Mouse (Mus musculus) heart, adult 2 months (tissue): ENCODE measurements at regions not wholly inside any gene's neighbourhood (a gene's known extent, or its start where the extent isn't known, plus 50 kb on each side); places are given as distances from the start of the nearest gene placed in this dataset.
"Not testable (repeated sequence)": the region's sequence is repeated elsewhere in the genome, so short reads cannot be mapped to it uniquely, and the experiment has no call there.

Source experiments
- DNase-seq, 2 experiments: peaks; one replicate each; pipeline ENCODE4 v3.0.0; 2021
- H3K27ac ChIP-seq: fragments of 200-600 bp; 2 replicates; pipeline ENCODE4 v1.8.1; 2022
- H3K27me3 ChIP-seq: fragments of 200-500 bp; 2 replicates; pipeline ENCODE4 v1.6.1; 2012; ENCODE audit warnings: mild to moderate bottlenecking, low read length, inconsistent platforms, mixed read lengths; ENCODE audit not compliant: control insufficient read depth, insufficient read depth
- H3K36me3 ChIP-seq: fragments of 200-500 bp; 2 replicates; pipeline ENCODE4 v1.6.1; 2012; ENCODE audit warnings: low read length, inconsistent platforms; ENCODE audit not compliant: control insufficient read depth, insufficient read depth
- H3K4me1 ChIP-seq: fragments of 200-500 bp; 2 replicates; pipeline ENCODE4 v1.6.1; 2011; ENCODE audit warnings: low read length; ENCODE audit not compliant: control insufficient read depth, insufficient read depth
- H3K4me3 ChIP-seq: fragments of 200-600 bp; 2 replicates; pipeline ENCODE4 v1.8.1; 2022
- H3K79me2 ChIP-seq: fragments of 200-500 bp; replicated peaks from 2 replicates; pipeline ENCODE4 v1.6.1; 2012; ENCODE audit warnings: mild to moderate bottlenecking, inconsistent platforms, low read length, moderate library complexity, mixed read lengths; ENCODE audit not compliant: control insufficient read depth, insufficient read depth
- H3K9ac ChIP-seq: fragments of 200-500 bp; 2 replicates; pipeline ENCODE4 v1.6.1; 2012; ENCODE audit warnings: low read depth, mild to moderate bottlenecking, control low read depth, inconsistent platforms, low read length, mixed read lengths
- CTCF ChIP-seq: fragments of 200-600 bp; IDR thresholded peaks from 2 replicates; pipeline ENCODE4 v1.8.1; 2022; ENCODE audit warnings: antibody characterized with exemption, mild to moderate bottlenecking, moderate library complexity
- WGBS: fragments of 180-500 bp; shearing (Covaris S2); methylation state at CpG from one replicate; pipeline ENCODE4 v1.1.7; 2018; 5-methylcytosine and 5-hydroxymethylcytosine counted together
- intact Hi-C: fragments of 180-260 bp; cut with DNase I; formaldehyde crosslinking; loops from one replicate; pipeline ENCODE4 v1.15.1; 2025

DNA sequence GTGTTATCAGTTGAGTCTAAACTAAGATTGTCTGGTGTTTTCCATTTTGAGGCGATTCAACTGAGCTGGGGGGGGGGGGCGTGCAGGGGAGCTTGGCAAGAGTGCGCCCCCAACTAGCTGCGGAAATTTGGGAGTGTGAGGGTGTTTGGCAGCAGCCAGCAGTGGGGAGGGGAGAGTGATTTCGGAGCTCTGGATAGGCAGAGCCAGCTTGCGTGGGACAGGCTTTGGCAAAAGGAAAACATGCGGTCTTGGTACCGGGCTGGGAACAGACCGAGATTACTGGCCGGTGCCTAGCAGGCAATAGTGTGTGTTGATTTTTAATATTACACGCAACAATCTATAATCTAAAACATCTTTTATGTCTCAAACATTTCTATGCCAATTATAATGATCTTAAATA lies 199.4 kb upstream of the Cdk6 start:
- H3K27ac ChIP-seq, intact Hi-C loops, H3K27me3 ChIP-seq, H3K4me1 ChIP-seq, H3K36me3 ChIP-seq, H3K79me2 ChIP-seq, DNase-seq, H3K9ac ChIP-seq, H3K4me3 ChIP-seq: not testable (repeated sequence)
- 80% methylated on average over 11 of the region's 11 CpGs for WGBS

DNA sequence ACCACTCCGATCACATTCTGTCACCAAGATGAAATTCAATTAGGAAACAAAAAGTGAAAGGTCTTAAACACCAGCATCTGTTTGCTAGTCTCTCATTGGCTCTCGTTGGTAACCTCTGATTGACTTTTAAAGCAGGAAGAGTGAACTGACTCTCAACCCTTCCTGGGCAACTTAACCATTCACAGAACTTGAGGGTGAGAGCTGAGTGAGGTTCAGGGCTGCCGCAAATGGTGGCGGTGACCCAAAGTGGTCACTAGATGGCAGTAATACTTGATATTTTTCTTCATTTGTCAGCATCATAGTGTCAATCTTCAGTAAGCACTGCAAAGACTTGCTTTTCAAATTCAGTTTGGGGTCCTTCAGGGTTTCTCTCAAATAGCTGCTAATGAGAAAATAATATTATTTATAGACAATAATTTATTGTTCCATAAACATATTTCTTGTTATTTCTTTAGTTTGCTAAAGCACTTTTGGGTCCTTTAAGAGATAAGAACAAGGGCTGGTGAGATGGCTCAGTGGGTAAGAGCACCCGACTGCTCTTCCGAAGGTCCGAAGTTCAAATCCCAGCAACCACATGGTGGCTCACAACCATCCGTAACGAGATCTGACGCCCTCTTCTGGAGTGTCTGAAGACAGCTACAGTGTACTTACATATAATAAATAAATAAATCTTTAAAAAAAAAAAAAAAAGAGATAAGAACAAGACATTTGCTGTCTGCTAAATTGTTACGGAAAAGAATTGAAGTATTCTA lies 194.6 kb upstream of the Cdk6 start:
- H3K4me3 ChIP-seq, H3K36me3 ChIP-seq, H3K79me2 ChIP-seq, H3K4me1 ChIP-seq, H3K27me3 ChIP-seq, H3K27ac ChIP-seq, H3K9ac ChIP-seq: not testable (repeated sequence)
- DNase-seq: peak; percentile 18 to 38
- TF ChIP-seq CTCF: peak; percentile 64
- intact Hi-C loops: loop anchor here (2.0 kb wide), 1 partner anchor 370 kb away; no protein-coding TSS in a partner anchor
- 30% methylated on average over 8 of the region's 11 CpGs for WGBS

DNA sequence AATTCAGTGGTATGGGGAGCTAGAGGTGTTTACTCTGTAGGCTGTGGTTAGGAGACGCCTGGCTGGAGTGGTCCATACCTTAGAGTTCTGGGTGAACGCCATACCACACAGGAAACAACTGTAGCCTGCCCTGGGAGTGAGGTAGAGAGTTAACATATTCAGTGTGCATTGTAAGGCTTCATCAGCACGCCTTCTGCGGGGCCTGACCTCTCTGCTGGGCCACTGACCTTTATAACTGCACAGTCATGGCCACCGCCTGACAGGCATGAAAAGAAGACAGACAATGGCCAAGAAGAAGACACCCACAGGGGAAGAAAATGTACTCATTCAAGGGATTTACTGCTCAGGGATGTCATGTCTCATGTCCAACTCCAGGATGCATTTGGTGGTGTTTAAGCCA lies 191.4 kb upstream of the Cdk6 start:
- intact Hi-C loops: loop anchor here (5.0 kb wide), 1 partner anchor 192 kb away; the partner anchor contains the start of gene Cdk6
- not testable (repeated sequence) for H3K9ac ChIP-seq, H3K79me2 ChIP-seq, H3K4me3 ChIP-seq, H3K27ac ChIP-seq, H3K36me3 ChIP-seq, H3K27me3 ChIP-seq, DNase-seq, H3K4me1 ChIP-seq
- WGBS: 84% methylated on average over 5 of the region's 5 CpGs

DNA sequence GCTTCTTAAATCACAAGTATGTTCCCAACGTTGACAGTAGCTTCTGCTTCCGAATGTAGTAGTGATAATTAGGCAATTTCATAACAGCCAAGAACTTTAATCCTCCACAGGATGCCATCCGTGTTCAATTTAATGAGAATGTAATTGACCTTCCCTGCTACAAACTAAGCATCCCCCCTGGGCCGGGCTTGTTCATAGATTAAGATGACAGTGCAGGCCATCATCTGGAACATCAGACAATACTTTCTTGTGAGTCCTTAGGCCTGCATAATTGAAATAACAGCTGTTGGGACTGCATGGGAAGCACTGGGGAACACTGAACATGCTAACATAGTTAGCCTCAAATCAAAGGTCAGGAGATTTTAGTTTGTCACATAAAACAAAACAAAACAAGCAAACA lies 190.5 kb upstream of the Cdk6 start:
- WGBS: 60% methylated on average over 4 of the region's 4 CpGs
- not testable (repeated sequence) for H3K4me3 ChIP-seq, H3K27ac ChIP-seq, H3K9ac ChIP-seq, H3K4me1 ChIP-seq, H3K27me3 ChIP-seq, H3K79me2 ChIP-seq, DNase-seq, H3K36me3 ChIP-seq
- intact Hi-C loops: loop anchor here (5.0 kb wide), 1 partner anchor 192 kb away; the partner anchor contains the start of gene Cdk6

DNA sequence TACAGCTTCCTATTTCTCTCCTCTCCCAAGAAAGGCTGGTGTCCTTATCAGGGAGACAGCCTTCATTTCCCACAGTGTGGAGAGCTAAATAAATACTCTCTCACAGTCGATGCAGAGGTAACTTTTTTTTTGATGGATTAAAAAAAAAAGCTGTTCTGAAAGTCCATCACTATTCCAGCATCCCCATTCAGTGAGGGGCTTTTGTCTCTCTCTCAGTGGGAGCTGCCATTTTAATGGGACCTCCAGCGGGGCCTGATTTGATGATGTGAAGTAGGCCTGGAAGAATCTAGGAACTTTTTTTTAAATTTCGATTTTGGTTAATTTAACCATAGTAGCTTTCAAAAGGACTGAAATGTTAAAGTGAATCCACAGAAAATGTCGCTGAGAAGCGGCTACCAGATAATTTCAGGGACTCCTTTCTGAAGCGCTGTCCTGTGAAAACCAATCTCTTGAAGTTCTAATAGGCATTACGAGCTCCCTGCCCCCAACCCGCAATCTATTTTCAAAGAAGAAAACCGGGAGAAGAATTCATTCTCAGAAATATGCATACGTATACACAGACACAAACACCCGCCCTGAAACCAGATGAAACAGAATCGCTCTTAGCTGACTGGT lies 189.6 kb upstream of the Cdk6 start:
- not testable (repeated sequence) for H3K27me3 ChIP-seq, H3K27ac ChIP-seq, H3K9ac ChIP-seq, H3K4me1 ChIP-seq, DNase-seq, H3K36me3 ChIP-seq, H3K4me3 ChIP-seq, H3K79me2 ChIP-seq
- 37% methylated on average over 12 of the region's 12 CpGs for WGBS
- intact Hi-C loops: loop anchor here (5.0 kb wide), 1 partner anchor 191 kb away; the partner anchor contains the start of gene Cdk6

DNA sequence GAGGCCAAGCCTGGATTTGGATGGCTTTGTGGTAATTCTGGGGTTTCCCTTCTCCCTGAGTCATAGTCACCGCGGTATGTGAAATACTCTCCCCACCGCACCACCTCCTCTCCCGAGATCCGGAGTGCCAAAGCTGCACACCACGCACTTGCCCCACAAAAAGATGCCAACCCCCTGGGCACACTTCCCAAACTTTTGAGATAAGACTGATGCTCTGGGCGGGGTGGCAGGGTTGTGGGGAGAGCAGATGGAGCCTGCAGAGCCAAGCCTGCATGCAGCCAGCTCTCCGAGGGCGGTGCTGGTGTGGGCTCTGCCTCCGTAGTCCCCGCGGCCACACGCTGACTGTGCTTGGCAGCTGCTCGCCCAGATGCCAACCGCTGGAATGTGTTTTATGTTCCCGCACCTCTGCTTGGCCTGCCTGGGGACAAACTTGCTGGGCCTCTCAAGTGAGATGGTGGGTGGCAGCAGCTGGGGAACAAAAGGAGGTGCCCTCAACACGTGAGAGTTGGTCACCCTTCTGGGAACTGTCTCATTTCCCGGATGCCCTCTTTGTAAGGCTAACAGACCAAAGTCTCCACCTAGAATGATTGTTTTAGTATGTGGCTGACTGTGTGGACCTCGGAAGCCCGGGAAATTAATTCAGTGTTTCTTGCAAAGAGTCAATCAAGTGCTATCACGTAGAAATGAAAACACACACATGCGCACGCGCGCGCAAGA lies 189.0 kb upstream of the Cdk6 start:
- H3K79me2 ChIP-seq, H3K27ac ChIP-seq, H3K4me1 ChIP-seq, H3K27me3 ChIP-seq, H3K36me3 ChIP-seq: not testable (repeated sequence)
- Histone ChIP-seq H3K9ac (peak overlapping the region; percentile 50; the same call in 1 of the 2 replicates), H3K4me3 (peak overlapping the region; percentile 22; the same call in 1 of the 2 replicates)
- intact Hi-C loops: loop anchor here (5.0 kb wide), 1 partner anchor 190 kb away; the partner anchor contains the start of gene Cdk6
- WGBS: 23% methylated on average over 26 of the region's 26 CpGs
- DNase-seq: peak; percentile 67 to 81

DNA sequence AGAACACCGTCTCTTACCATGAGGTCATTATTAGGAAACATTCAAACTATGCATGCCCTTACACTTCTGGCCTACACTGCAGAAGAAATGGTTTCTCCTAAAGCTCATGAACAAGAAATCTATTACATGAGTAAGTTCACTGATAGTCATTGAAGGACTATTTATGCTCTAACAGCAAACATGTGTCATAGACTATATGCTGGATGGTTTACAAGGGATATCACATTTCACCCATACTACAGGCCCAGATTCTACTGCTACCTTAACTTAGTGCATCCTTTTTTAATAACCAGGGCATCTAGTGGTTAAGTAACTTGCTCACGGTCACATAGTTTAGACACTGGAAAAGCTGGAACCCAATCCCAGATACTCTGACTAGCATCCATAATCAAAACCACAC lies 175.8 kb upstream of the Cdk6 start:
- DNase-seq, H3K36me3 ChIP-seq, H3K27me3 ChIP-seq, H3K79me2 ChIP-seq, H3K27ac ChIP-seq, H3K4me1 ChIP-seq, H3K9ac ChIP-seq, intact Hi-C loops, H3K4me3 ChIP-seq: not testable (repeated sequence)
- WGBS: 93% methylated on average over 2 of the region's 2 CpGs

DNA sequence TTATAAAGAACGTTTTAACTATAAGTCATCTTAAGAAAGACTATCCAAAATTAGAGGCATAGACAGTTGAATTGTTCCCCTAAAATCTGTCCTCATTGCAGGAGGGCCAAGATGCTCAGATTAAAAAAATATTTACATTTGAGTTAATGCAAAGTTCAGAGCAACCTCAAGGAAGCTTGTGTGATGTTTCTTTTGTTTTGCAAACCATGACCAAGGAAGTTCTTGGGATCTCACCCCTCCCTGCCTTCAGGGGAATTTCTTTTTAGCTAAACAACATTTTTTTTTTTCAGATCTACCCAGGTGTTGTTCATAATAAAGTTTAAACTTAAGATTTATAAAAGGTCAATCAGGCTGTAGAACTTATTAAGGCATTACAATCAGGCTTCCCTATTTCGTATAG lies 174.8 kb upstream of the Cdk6 start:
- H3K4me1 ChIP-seq, intact Hi-C loops, H3K4me3 ChIP-seq, DNase-seq, H3K9ac ChIP-seq, H3K79me2 ChIP-seq, H3K27me3 ChIP-seq, H3K36me3 ChIP-seq, H3K27ac ChIP-seq: not testable (repeated sequence)
- 84% methylated on average over 2 of the region's 2 CpGs for WGBS

DNA sequence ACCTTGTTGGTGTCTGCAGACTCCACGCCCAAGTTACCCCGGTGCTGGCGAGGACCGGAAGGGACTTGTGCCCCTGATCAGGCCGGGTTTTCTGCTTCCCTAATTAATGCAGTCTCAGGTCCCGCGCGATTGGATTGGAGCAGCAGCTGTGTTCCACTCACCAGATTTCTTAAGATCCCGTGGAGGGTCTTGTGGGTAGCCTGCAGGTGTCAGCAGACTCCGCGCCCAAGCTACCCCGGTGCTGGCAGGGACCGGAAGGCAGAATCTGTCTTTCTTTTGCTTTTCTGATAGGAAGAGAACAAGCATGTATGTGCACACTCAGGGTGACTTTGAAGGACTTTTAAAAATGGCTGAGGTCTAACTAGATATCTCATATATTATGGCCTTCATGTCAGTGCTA lies 147.7 kb upstream of the Cdk6 start:
- H3K27ac ChIP-seq, intact Hi-C loops, H3K36me3 ChIP-seq, H3K4me1 ChIP-seq, H3K27me3 ChIP-seq, DNase-seq, H3K4me3 ChIP-seq, H3K79me2 ChIP-seq, H3K9ac ChIP-seq: not testable (repeated sequence)
- WGBS: 90% methylated on average over 13 of the region's 13 CpGs
